ENCODE assay signal across 15 mouse cellular contexts in the genomic region with DNA sequence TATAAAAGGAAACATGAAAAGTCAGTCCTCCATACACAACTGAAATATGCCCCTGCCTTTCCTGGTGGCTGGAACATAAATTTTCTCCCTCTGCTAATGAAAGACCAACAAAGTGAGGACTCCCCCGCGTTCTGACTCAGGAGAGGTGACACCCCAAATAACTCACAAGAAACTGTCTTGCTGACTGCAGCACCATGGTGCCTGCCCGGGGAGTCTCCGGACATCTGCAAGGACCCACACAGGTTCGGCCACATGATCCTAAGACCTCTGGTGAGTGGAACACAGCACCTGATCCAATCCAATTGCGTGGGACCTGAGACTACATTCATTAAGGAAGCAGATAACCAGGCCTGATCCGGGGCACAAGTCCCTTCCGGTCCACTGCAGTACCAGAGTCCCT.
"Had no signal": no experiment of that assay in that cellular context is flagged by ENCODE, and none has a peak within 500 bp of the region (broad histone marks: within the 10 kb centered on the region; RNA-seq: fewer than 3 reads in every experiment).

No protein-coding gene starts in this region.

- H3K9ac ChIP-seq: neural tube, embryonic 15.5 days; stomach, embryonic 15.5 days had no signal

- H3K36me3 ChIP-seq: neural tube, embryonic 15.5 days; stomach, embryonic 15.5 days had no signal

- H3K4me1 ChIP-seq: neural tube, embryonic 15.5 days; stomach, embryonic 15.5 days had no signal

- H3K4me3 ChIP-seq: neural tube, embryonic 15.5 days; stomach, embryonic 15.5 days had no signal

- H3K9me3 ChIP-seq: stomach, embryonic 15.5 days had no signal

- H3K4me2 ChIP-seq: neural tube, embryonic 15.5 days; stomach, embryonic 15.5 days had no signal

- H3K27ac ChIP-seq: neural tube, embryonic 15.5 days; stomach, embryonic 15.5 days; stomach, postnatal 0 days had no signal

- DNase-seq: retina, postnatal 1 day; right cerebral cortex, adult 18-20 months; right cerebral cortex, postnatal 14 days; right cerebral cortex, postnatal 25 days; right cerebral cortex, postnatal 4 days; spleen, adult 18-20 months; thymus, adult 18-20 months; thymus, adult 2 months; thymus, postnatal 14 days; thymus, postnatal 25 days; thymus, postnatal 36 days; thymus, postnatal 4 days had no signal

- H3K27me3 ChIP-seq: neural tube, embryonic 15.5 days; stomach, embryonic 15.5 days had no signal
